Mouse (Mus musculus): Measurements from ENCODE around the gene Epb41l2.

GRCm38 (mm10) chr10:25541097-25541496 lies 181.5 kb downstream of the Epb41l2 start:
- TF ChIP-seq POLR2A (IDR thresholded peaks at IDR 0.05; ENCODE audit: control insufficient read depth, extremely low read depth, insufficient read depth, low read length, poor library complexity) = no peak
- no peak for TF ChIP-seq CTCF (IDR thresholded peaks at IDR 0.05; ENCODE audit: borderline replicate concordance, control insufficient read depth, extremely low read depth, insufficient read depth, low read length, poor library complexity)
